Mouse (Mus musculus) stomach, embryonic 16.5 days (tissue): ENCODE data around the gene Efcab11. TPM values are rescaled to one million over a fixed set of nuclear protein-coding genes. Genes with fewer than 3 reads are reported as not detected.

ENCODE experiments used
- ATAC-seq: fragments of 200-750 bp; cut with Nextera tagmentation; 2 replicates; pipeline ENCODE4 v1.8.0; 2017; ENCODE audit warnings: moderate number of reproducible peaks, moderate TSS enrichment; ENCODE audit not compliant: insufficient read depth, low FRiP score
- H3K27ac ChIP-seq: fragments of 300-500 bp; sonication (generic); 2 replicates; pipeline ENCODE4 v1.5.1; 2014; ENCODE audit warnings: low read length
- H3K27me3 ChIP-seq: fragments of 300-500 bp; sonication (generic); 2 replicates; pipeline ENCODE4 v1.6.1; 2014; ENCODE audit warnings: low read length, control low read depth, mixed read lengths; ENCODE audit not compliant: control insufficient read depth, insufficient read depth
- H3K36me3 ChIP-seq: fragments of 300-500 bp; sonication (generic); 2 replicates; pipeline ENCODE4 v1.6.1; 2014; ENCODE audit warnings: low read length; ENCODE audit not compliant: control insufficient read depth, insufficient read depth
- H3K4me1 ChIP-seq: fragments of 300-500 bp; sonication (generic); 2 replicates; pipeline ENCODE4 v1.6.1; 2014; ENCODE audit warnings: low read length, control low read depth, mixed read lengths; ENCODE audit not compliant: control insufficient read depth, insufficient read depth
- H3K4me2 ChIP-seq: fragments of 300-500 bp; sonication (generic); 2 replicates; pipeline ENCODE4 v1.6.1; 2014; ENCODE audit warnings: low read depth, low read length, mixed read lengths
- H3K4me3 ChIP-seq: fragments of 300-500 bp; sonication (generic); replicated peaks from 2 replicates; pipeline ENCODE4 v1.5.1; 2014; ENCODE audit warnings: mild to moderate bottlenecking, low read length
- H3K9ac ChIP-seq: fragments of 300-500 bp; sonication (generic); 2 replicates; pipeline ENCODE4 v1.6.1; 2014; ENCODE audit warnings: low read length
- H3K9me3 ChIP-seq: fragments of 300-500 bp; sonication (generic); replicated peaks from 2 replicates; pipeline ENCODE4 v1.6.1; 2016; ENCODE audit warnings: low read length, control low read depth; ENCODE audit not compliant: control insufficient read depth
- WGBS: fragments of 180-500 bp; shearing (Covaris S2); extraction: QIAGEN DNeasy Blood & Tissue Kit; methylation state at CpG from one replicate; pipeline ENCODE4 v1.1.7; 2014; 5-methylcytosine and 5-hydroxymethylcytosine counted together
- polyA plus RNA-seq: library from polyadenylated mRNA; unstranded; fragments of >200 nt; fragmentation: Nextera tagmentation; extraction: Ambion mirVana; gene quantifications from 2 replicates; pipeline ENCODE4 v1.2.1, GENCODE M21; 2015

Efcab11 gene
- polyA plus RNA-seq, 1 experiment from 2014 or later, result 9.9 TPM

DNA sequence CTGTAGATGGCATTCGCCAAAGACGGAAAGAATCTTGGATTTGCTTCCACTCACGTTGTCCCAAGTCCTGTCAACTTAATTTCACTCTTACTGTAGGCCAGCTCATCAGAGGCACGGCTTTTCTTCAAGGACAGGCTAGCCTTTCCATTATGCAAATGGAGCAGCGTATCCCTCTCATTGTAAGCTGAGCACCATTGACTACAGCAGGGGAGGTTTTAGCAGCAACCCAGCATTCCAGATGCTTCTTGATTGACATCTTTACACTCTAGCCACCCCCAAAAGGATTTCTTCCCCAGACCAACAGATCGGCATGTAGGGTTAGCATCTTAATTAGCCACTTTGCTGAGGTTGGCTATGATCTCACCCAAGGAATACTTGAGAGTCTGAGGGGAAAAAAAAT lies 231.8 kb downstream of the Efcab11 start:
- Histone ChIP-seq H3K9me3 (no peaks in the 10 kb centered on the region), H3K4me1 (no peaks in the 10 kb centered on the region), H3K4me2 (no peak overlapping the region), H3K27me3 (no peaks in the 10 kb centered on the region), H3K27ac (no peak overlapping the region), H3K4me3 (no peak overlapping the region), H3K9ac (no peak overlapping the region), H3K36me3 (no peaks in the 10 kb centered on the region)
- 72% methylated on average over 6 of the region's 6 CpGs for WGBS
- ATAC-seq, result no peak

DNA sequence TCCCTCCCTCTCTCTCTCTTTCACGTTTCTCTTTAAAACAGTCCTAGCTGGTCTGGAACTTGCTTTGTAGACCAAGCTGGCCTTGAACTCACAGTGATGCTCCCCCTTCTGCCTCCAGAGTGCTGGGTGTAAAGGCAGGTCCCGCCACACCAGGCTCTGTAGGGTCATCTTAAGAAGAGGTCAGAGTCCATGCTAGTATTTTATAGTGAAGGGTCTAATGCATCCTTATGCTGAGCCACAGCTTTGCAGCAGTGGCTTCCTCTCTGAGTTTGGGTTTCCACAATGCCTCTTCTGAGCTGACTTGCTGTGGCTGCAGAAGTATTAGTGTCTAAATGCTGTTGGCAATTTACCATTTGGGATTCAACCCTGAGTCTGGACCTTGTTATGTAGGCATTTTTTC lies 234.5 kb downstream of the Efcab11 start:
- ATAC-seq, result no peak

DNA sequence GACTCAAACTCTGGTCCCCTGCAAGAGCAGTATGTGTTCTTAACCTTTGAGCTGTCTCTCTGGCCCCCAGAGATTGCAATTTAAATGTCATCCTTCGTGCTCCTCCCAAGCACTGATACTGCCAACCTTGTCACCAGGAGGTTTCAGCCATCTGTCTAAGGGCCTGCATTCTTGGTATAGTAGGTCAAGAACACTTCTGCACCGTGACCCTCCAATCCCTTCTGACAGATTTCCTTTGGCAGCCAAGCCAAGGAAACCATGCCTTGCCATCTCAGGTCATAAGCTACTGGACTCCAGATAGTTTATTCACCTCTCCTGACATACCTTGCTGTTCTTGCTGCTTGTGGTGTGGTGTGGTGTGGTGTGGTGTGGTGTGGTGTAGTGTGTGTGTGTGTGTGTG lies 235.5 kb downstream of the Efcab11 start:
- WGBS, result 77% methylated on average over 2 of the region's 2 CpGs
- H3K4me2 ChIP-seq, result no peak overlapping the region

More for the DNA sequence above, 234.5 kb downstream of the Efcab11 start:
- Histone ChIP-seq H3K9me3 (peaks cover 10% of the 10 kb centered on the region; the same call in 1 of the 2 replicates), H3K4me2 (no peak overlapping the region), H3K27ac (no peak overlapping the region), H3K27me3 (no peaks in the 10 kb centered on the region), H3K36me3 (no peaks in the 10 kb centered on the region), H3K4me1 (no peaks in the 10 kb centered on the region), H3K4me3 (no peak overlapping the region), H3K9ac (no peak overlapping the region)
- 41% methylated on average over 2 of the region's 2 CpGs for WGBS

DNA sequence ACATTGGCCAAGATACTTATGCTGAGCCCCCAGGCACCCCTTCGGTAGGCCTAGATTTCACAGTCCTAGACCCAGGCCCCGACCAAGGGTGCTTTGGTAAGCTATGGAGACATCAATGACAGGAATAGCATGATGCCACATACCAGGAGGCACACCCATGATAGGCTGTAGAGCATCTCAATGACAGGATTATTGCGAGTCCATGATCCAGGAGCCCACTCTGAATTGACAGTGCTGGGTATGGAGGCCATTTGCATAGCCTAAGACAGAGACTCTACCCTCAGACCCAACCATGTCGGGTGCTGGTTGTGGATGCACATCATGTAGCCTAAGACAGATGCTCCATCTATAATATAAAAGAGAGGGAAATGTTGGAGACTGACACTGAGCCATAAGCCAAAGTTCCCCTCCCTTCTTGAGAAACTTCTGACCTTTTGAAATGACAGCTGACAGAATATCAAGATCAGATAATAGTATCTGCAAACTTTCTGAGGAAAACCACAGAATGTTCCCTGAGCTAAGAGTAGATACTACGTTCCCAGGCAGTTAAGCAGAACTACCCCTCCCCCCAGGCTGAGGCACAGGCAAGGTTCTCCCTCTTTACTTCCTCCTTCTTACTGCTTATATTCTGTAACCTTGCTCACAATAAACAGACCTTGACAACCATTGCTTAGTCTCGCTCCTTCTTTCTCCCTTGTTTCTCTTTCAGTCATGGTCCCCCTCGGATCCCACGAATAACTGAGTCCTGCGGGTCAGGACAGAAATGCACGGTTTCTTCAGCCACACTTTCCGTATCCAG lies 237.5 kb downstream of the Efcab11 start:
- H3K27ac ChIP-seq, result no peak overlapping the region
- ATAC-seq, result no peak
- WGBS, result 84% methylated on average over 11 of the region's 11 CpGs

More for the DNA sequence above, 235.5 kb downstream of the Efcab11 start:
- no peak for ATAC-seq
- H3K9ac ChIP-seq, result no peak overlapping the region
- no peak overlapping the region for H3K27ac ChIP-seq
- H3K27me3 ChIP-seq, result no peaks in the 10 kb centered on the region
- peaks cover 10% of the 10 kb centered on the region for H3K9me3 ChIP-seq
- H3K4me3 ChIP-seq, result no peak overlapping the region
- no peaks in the 10 kb centered on the region for H3K4me1 ChIP-seq
- no peaks in the 10 kb centered on the region for H3K36me3 ChIP-seq

DNA sequence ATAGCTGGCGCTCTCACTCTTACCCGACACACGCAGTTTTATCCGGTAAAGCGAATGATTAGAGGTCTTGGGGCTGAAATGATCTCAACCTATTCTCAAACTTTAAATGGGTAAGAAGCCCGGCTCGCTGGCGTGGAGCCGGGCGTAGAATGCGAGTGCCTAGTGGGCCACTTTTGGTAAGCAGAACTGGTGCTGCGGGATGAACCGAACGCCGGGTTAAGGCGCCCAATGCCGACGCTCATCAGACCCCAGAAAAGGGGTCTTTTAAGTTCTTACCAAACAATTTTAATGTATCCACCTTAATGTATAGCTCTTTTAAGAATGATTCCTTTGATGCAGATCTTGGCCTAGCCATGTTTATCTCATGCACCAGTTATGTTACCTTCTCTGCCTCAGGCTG lies 238.8 kb downstream of the Efcab11 start:
- Histone ChIP-seq H3K4me3 (no peak overlapping the region), H3K4me2 (no peak overlapping the region), H3K9ac (no peak overlapping the region), H3K9me3 (peaks cover 19% of the 10 kb centered on the region), H3K27me3 (no peaks in the 10 kb centered on the region), H3K27ac (no peak overlapping the region), H3K4me1 (no peaks in the 10 kb centered on the region), H3K36me3 (no peaks in the 10 kb centered on the region)
- no peak for ATAC-seq
- 94% methylated on average over 18 of the region's 18 CpGs for WGBS

More for the DNA sequence above, 237.5 kb downstream of the Efcab11 start:
- no peaks in the 10 kb centered on the region for H3K27me3 ChIP-seq
- no peaks in the 10 kb centered on the region for H3K4me1 ChIP-seq
- peaks cover 19% of the 10 kb centered on the region for H3K9me3 ChIP-seq
- no peaks in the 10 kb centered on the region for H3K36me3 ChIP-seq
- no peak overlapping the region for H3K9ac ChIP-seq
- H3K4me3 ChIP-seq, result no peak overlapping the region
- no peak overlapping the region for H3K4me2 ChIP-seq

DNA sequence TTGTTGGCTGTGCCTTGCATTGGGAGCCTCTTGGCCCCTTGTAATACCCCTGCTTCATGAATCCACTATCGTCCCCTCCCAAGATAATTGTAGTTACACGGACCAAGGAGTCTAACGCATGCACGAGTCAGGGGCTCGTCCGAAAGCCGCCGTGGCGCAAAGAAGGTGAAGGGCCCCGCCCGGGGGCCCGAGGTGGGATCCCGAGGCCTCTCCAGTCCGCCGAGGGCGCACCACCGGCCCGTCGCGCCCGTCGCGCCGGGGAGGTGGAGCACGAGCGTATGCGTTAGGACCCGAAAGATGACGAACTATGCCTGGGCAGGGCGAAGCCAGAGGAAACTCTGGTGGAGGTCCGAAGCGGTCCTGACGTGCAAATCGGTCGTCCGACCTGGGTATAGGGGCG lies 239.3 kb downstream of the Efcab11 start:
- no peaks in the 10 kb centered on the region for H3K4me1 ChIP-seq
- WGBS, result 94% methylated on average over 37 of the region's 37 CpGs
- H3K9ac ChIP-seq, result no peak overlapping the region
- H3K27me3 ChIP-seq, result no peaks in the 10 kb centered on the region
- H3K4me2 ChIP-seq, result no peak overlapping the region
- H3K4me3 ChIP-seq, result no peak overlapping the region
- H3K27ac ChIP-seq, result no peak overlapping the region
- peaks cover 19% of the 10 kb centered on the region for H3K9me3 ChIP-seq
- ATAC-seq, result peak; percentile 92
- no peaks in the 10 kb centered on the region for H3K36me3 ChIP-seq

Other genes with a start within 250 kb of the Efcab11 start
- 40.4 and 45.4 TPM in 2 replicates for gene Tdp1, start 78 bp upstream of the Efcab11 start, polyA plus RNA-seq
- 0.49 and 0.53 TPM in 2 replicates for gene Kcnk13, start 80.1 kb upstream of the Efcab11 start, polyA plus RNA-seq
- 237 and 242 TPM in 2 replicates for gene Psmc1, start 225.7 kb upstream of the Efcab11 start, polyA plus RNA-seq